Mouse (Mus musculus) G1E (cell line): ENCODE results near the gene Edem1.

Experiments
- CTCF ChIP-seq: IDR thresholded peaks from 2 replicates; pipeline ENCODE4 v1.5.1; 2012; ENCODE audit warnings: low read depth, low read length, inconsistent platforms, mixed read lengths
- GATA1 ChIP-seq: IDR thresholded peaks from 2 replicates; pipeline ENCODE4 v1.6.1; 2012; ENCODE audit warnings: borderline replicate concordance, low read length, inconsistent platforms, mixed read lengths
- GATA2 ChIP-seq: IDR thresholded peaks from 2 replicates; pipeline ENCODE4 v1.6.1; 2012; ENCODE audit warnings: low read depth, low read length, inconsistent platforms, borderline replicate concordance

DNA sequence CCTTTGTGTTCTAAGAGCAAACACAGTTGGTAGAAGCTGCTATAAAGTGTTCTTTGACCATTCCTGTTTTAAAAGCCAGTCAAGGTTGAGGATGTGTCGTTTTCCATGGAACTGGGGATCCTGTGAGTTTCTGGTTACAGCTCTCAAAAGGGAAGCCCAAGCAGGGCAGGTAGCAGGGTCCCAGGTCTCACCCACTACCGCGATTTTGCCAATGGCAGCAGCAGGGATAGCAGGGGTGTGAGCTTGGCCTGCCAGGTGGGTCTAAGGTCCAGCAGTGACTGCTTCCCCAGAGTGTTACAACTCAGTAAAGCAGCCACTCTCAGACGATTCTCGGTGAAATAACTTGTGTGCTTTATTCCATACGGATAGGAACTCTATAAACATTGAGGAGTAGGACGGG is 22.6 kb upstream of the Edem1 start:
- no peak for TF ChIP-seq CTCF
- no peak for TF ChIP-seq GATA2
- no peak for TF ChIP-seq GATA1
